Mouse (Mus musculus) kidney, postnatal 25 days (tissue): Measurements from ENCODE around the gene Spg20.

ENCODE experiments used
- DNase-seq, 2 experiments: peaks; one replicate each; pipeline ENCODE4 v3.0.0; 2021; ENCODE audit warnings: mixed read lengths in 2 of 2

Gene Spg20

DNA sequence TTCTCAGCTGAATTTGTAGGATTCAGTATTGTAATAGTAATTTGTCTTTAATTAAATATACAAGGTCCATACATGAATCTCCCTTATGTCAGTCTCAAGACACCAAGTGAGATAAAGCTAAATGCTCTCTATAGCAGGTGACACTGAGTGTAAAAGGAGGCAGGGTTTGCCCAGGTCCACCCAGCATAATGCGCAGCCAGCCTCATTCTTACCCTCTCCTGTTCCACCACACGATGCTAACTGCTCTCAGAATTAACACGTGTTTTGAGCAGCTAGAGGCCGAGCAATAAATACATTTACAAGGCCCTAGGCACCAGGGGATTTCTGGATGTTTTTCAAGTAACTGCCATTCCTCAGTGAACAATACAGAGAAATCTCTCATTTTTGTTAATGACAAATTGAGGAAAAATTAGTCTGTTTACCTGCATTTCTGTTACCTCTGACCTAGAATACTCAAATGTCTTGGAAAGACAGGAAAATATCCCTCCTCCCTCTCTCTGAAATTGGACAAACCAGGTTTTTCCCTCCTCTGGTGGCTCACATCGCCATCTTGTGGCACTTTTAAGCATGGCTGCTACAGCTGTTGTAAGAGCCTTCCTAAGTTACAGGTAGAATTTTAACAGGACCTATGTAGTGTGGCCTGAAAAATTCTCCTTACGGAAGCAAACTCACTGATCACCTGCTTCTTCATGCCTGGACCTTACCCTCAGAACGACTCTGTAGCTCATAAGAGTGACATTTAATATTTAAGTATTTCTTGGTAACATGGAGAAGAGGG, 39.9 kb downstream of the Spg20 start:
- DNase-seq, result peak; percentile 62 to 80

DNA sequence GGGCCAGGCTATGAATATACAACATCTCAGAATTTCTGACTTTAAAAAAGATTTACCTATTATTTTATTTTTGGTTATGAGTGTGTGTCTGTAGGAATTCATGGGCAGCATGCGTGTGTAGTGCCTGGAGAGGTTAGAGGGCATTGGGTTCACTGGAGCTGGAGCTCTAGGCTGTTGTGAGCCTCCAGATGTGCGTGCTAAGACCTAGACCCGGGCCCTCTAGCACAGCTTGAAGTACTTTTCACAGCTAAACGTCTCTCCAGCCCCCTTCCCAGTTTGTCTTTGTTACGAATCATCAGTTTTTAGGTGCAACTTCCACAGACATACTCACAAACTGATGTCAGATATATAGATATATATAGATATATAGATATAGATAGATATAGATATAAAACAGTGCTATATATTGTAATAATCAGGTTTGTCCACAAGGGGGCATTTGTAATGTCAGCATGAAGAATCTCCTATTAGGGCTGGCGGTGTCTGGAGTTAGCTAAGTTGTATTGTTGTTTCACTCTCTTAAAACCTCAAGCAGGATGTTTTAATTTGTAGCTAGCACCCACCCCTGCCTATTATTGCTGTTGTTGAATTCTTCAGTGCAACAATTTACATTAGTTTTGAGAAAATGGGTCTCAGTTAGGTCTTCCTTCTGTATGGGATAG, 40.9 kb downstream of the Spg20 start:
- DNase-seq, result no peak

DNA sequence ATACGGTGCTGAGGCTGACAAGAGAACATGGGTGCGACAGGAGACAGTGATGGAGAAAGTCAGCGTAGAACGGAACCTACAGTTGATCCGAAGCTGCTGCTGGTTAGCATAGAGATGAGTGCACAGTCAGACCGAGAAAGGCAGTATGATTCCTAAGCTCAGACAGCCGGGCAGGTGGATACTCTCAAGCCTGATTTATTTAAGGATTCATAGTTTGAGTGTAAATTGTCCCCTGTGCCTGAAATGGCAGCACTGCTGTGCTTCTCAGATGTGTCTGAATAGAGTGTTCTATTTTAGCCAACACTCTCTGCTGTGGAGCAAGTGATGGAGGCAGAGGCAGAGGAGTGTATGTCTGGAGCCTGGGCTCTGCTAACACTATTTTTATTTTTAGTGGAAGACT, 42.3 kb downstream of the Spg20 start:
- DNase-seq, result no peak

- DNase-seq, result no peak
These were observed 45.5 kb downstream of the Spg20 start for GRCm38 (mm10) chr3:55157413-55157812.

DNA sequence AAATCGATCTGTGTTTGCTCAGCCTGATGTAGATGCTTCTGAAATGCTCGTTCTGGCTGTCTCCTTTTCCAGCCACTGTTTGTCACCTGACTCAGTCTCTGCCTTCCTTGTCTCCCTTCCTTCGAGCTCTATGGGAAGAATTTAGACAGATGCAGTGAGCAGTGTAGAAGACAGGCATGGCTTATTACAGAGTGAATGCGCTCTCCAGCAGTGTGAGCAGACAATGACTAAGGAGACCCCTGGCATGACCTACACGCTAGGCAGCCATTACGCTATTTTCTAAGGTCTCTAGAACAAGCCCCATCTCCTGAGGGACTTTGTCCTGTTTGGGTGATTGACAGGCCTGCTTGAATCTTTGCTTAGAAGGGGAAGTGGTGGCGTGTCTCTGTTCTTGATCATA, 49.2 kb downstream of the Spg20 start:
- DNase-seq, result no peak

DNA sequence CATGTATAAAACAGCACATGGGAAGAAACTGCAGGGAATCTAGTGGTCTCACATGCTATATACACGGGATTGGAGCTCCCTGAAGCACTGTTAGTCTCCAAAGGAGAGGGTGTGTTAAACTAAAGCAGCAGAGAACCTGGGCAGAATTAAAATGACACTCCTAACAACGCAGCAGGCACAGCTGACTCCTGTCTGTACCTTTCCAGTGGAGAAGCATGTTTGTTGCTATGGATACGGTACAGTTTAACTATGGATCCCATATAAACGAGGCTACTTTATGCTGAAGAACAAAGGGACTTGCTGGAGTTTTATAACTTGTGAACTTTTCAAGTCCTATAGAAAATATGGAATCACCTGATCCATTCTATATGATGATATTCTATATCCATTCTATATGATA, 51.6 kb downstream of the Spg20 start:
- DNase-seq, result no peak

GRCm38 (mm10) chr3:55172478-55172877, 60.6 kb downstream of the Spg20 start:
- DNase-seq, result no peak

GRCm38 (mm10) chr3:55177271-55177670, 65.4 kb downstream of the Spg20 start:
- no peak for DNase-seq

DNA sequence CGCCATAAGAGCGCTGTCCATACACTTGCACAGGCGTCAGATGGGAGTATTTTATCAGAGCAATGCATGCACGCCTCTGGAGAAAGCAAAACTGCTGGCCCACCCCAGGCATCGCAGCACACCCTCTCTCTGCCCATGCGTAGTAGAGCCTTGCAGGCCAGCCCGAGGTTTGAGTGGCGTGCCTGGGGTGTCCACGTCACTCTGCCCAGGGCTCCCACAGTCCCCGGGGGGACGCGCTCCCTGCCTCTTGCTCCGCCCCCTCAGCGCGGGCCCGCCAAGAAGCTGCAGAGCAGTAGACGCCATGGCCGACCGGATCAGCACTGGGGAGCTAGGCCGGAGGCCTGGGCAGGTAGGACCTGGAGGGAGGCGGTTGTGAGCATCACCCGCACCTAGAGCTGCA, 69.9 kb downstream of the Spg20 start, which contains the start of gene Sohlh2:
TSS of gene Sohlh2 (plus strand) at position 263 of the 400 bp plus-strand sequence.
- DNase-seq, result no peak
